Mouse (Mus musculus) heart, embryonic 10.5 days (tissue): ENCODE data around the gene Mpv17l2. TPM values are rescaled to one million over a fixed set of nuclear protein-coding genes. Genes with fewer than 3 reads are reported as not detected.

Experiments
- DNase-seq: peaks from one replicate; pipeline ENCODE4 v3.0.0-alpha.2; 2017; ENCODE audit warnings: low spot score
- H3K27ac ChIP-seq: fragments of 300-500 bp; sonication (generic); 2 replicates; pipeline ENCODE4 v1.5.1; 2016; ENCODE audit warnings: mild to moderate bottlenecking
- H3K27me3 ChIP-seq: fragments of 300-500 bp; sonication (generic); 2 replicates; pipeline ENCODE4 v1.6.1; 2016; ENCODE audit warnings: mild to moderate bottlenecking; ENCODE audit not compliant: poor library complexity, insufficient read depth, severe bottlenecking
- H3K36me3 ChIP-seq: fragments of 300-500 bp; sonication (generic); 2 replicates; pipeline ENCODE4 v1.6.1; 2016; ENCODE audit warnings: mild to moderate bottlenecking, moderate library complexity
- H3K4me1 ChIP-seq: fragments of 300-500 bp; sonication (generic); 2 replicates; pipeline ENCODE4 v1.6.1; 2016; ENCODE audit warnings: mild to moderate bottlenecking
- H3K4me3 ChIP-seq: fragments of 300-500 bp; sonication (generic); 2 replicates; pipeline ENCODE4 v1.5.1; 2016; ENCODE audit warnings: mild to moderate bottlenecking, moderate library complexity
- H3K9me3 ChIP-seq: fragments of 300-500 bp; sonication (generic); 2 replicates; pipeline ENCODE4 v1.6.1; 2016; ENCODE audit warnings: mild to moderate bottlenecking, moderate library complexity
- WGBS: fragments of 180-500 bp; shearing (Covaris S2); methylation state at CpG from one replicate; pipeline ENCODE4 v1.1.7; 2016; 5-methylcytosine and 5-hydroxymethylcytosine counted together
- polyA plus RNA-seq: library from polyadenylated mRNA; unstranded; fragments of >200 nt; fragmentation: Nextera tagmentation; extraction: Ambion mirVana; gene quantifications from 2 replicates; pipeline ENCODE4 v1.2.1, GENCODE M21; 2016

Mpv17l2 gene
- polyA plus RNA-seq, 1 experiment from 2014 or later, result 39.0 TPM

DNA sequence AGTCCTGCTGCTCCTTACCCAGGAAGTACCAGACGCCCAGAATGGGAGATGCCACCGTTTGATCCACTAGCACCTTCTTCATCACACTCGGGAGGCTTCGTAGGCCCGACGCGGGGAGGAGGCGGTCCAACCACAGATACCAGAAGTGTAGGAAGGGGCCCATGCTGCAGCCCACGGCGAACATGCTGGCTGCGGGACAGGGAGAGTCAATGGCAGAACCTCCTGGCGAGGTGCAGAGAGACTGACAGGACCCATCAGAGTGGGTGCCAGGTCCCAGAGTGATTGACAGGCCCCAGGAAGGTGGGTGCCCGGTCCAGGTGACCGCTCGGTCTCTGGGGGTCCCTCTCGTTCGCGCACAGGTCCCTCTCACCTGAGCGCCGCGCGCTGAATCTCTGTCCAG, 396 bp downstream of the Mpv17l2 start:
- H3K27me3 ChIP-seq, result 0 out of 2 replicates have a peak, but pooled peaks cover 5% of the 10 kb centered on the region
- DNase-seq, result no peak
- no peaks in the 10 kb centered on the region for H3K9me3 ChIP-seq
- H3K36me3 ChIP-seq, result peaks cover 33% of the 10 kb centered on the region
- under 1% methylated on average over 22 of the region's 22 CpGs for WGBS
- peak overlapping the region; percentile 90 for H3K27ac ChIP-seq
- H3K4me3 ChIP-seq, result peak overlapping the region; percentile 84
- peaks cover 55% of the 10 kb centered on the region for H3K4me1 ChIP-seq

DNA sequence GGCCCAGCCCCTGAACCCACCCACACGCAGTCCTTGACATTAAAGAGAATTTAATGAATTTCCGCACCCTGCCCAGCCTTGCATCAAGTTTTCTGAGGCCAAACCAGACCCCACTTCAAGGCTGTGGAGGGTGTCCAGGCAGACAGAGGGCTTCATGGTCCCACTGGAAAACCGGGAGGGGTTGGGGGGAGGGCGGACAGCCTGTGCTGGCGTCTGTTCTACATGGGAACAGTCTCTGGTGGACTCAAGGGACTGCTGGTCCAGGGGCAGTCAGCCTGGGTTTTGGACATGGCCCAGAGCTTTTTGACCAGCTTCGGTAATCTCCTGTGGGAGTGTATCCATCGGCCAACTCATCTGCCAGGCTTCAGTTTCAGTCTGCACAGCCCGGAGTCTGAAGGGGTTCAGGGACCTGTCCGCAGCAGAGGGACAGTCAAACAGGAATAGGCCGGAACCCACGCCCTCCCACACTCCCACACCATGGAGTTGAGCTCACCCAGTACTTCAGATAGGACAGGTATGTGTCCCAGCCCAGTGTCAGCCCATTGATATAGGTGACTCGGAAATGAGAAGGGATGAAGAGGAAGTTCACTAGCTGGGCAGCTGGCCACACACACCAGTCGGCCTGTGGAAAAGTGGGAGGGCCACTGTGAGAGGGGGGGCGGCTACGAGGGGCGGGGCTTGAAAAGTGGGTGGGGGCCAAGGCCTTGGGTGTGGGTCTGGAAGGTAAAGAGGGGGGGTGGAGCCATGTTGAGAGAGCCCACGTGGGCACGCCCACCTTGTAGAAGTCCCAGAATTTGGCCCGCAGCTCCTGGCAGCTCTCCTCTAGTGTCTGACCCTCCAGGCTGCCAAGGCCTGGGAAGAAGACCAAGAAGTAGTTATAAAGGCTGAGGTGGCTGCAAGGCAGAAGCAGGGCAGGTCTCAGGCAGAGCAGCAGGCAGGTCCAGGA, 1.9 kb downstream of the Mpv17l2 start:
- 65% methylated on average over 19 of the region's 19 CpGs for WGBS
- peaks cover 58% of the 10 kb centered on the region for H3K4me1 ChIP-seq
- H3K36me3 ChIP-seq, result peaks cover 33% of the 10 kb centered on the region
- no peaks in the 10 kb centered on the region for H3K9me3 ChIP-seq
- H3K27ac ChIP-seq, result no peak overlapping the region
- H3K4me3 ChIP-seq, result no peak overlapping the region
- no peak for DNase-seq
- H3K27me3 ChIP-seq, result 0 out of 2 replicates have a peak, but pooled peaks cover 5% of the 10 kb centered on the region

DNA sequence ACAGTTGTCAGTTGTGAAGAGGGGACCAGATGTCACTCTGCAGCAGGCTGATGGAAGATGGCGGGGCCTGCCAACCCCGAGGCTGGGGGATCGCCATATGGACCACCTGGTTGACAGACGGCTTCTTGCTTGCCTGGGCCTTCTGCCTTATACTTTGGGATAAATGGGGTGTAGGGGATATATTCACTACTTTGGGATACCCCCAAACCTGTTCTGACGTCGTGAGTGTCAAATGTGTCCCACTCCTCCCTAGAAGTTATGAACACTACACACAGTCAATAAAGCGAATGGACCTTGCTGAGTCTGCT, 2.5 kb downstream of the Mpv17l2 start:
- H3K36me3 ChIP-seq, result peaks cover 29% of the 10 kb centered on the region
- DNase-seq, result no peak
- no peak overlapping the region for H3K27ac ChIP-seq
- H3K9me3 ChIP-seq, result no peaks in the 10 kb centered on the region
- 0 out of 2 replicates have a peak, but pooled peaks cover 5% of the 10 kb centered on the region for H3K27me3 ChIP-seq
- peaks cover 60% of the 10 kb centered on the region for H3K4me1 ChIP-seq
- H3K4me3 ChIP-seq, result no peak overlapping the region
- 85% methylated on average over 7 of the region's 7 CpGs for WGBS

DNA sequence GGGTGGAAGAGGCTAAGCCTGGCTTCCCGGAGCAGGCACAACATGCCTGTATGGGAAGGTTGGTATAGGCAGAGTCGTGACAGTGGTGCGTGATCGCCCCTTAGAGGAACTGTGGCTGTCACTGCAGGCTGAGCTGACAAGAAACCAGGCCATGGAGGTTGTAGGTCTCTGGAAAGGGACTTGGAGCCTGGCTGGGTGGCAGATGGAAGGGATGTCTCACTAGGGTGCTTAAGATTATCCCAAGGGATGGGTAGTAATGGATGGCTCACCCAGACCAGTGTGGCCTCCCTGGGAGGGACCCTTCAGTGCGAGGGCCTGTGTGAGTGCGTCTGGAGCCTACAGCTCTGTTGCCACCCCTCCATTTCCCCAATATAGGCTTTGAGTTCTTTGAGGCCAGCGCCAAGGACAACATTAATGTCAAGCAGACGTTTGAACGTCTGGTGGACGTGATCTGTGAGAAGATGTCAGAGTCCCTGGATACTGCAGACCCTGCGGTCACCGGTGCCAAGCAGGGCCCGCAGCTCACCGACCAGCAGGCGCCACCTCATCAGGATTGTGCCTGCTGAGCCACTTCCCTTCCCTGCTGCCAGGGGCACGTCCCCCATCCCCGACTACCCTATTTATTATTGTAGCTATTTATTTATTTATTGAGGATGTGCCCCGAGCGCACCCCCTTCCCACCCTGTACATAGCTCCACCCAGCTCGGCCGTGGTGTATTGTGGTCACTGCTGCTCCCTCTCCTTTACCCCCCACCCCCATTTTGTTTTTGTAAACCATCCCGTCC, 3.0 kb downstream of the Mpv17l2 start:
- H3K36me3 ChIP-seq, result peaks cover 29% of the 10 kb centered on the region
- H3K27ac ChIP-seq, result no peak overlapping the region
- no peaks in the 10 kb centered on the region for H3K9me3 ChIP-seq
- H3K4me3 ChIP-seq, result no peak overlapping the region
- H3K27me3 ChIP-seq, result 0 out of 2 replicates have a peak, but pooled peaks cover 5% of the 10 kb centered on the region
- WGBS, result 74% methylated on average over 22 of the region's 22 CpGs
- H3K4me1 ChIP-seq, result peaks cover 65% of the 10 kb centered on the region
- no peak for DNase-seq

DNA sequence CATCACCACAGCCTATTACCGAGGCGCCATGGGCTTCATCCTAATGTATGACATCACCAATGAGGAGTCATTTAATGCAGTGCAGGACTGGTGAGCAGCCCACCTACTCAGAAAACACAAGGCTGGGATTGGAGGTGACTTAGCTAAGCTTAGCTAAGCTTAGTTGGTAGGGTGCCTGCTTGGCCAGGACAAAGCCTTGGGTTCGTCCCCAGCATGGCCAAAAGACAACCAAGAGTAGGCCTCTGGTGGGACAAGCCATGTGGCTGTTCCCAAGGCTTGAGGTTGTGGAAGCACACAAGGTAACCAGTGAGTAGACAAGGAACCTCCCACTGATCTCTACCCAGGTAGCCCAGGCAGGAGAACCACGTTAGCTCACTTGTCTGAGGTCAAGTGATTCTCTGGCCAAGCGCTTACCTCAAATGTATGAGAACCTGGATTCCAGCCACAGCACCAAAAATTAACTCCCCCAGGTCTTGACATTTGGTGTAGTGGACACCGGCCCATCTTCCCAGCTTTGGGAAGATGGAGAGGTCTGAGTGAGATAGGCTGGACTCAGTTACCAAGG, 4.2 kb downstream of the Mpv17l2 start:
- 84% methylated on average over 6 of the region's 6 CpGs for WGBS
- H3K4me1 ChIP-seq, result peaks cover 61% of the 10 kb centered on the region
- peaks cover 29% of the 10 kb centered on the region for H3K36me3 ChIP-seq
- no peak overlapping the region for H3K27ac ChIP-seq
- no peak overlapping the region for H3K4me3 ChIP-seq
- H3K27me3 ChIP-seq, result 0 out of 2 replicates have a peak, but pooled peaks cover 5% of the 10 kb centered on the region
- no peaks in the 10 kb centered on the region for H3K9me3 ChIP-seq
- DNase-seq, result no peak

DNA sequence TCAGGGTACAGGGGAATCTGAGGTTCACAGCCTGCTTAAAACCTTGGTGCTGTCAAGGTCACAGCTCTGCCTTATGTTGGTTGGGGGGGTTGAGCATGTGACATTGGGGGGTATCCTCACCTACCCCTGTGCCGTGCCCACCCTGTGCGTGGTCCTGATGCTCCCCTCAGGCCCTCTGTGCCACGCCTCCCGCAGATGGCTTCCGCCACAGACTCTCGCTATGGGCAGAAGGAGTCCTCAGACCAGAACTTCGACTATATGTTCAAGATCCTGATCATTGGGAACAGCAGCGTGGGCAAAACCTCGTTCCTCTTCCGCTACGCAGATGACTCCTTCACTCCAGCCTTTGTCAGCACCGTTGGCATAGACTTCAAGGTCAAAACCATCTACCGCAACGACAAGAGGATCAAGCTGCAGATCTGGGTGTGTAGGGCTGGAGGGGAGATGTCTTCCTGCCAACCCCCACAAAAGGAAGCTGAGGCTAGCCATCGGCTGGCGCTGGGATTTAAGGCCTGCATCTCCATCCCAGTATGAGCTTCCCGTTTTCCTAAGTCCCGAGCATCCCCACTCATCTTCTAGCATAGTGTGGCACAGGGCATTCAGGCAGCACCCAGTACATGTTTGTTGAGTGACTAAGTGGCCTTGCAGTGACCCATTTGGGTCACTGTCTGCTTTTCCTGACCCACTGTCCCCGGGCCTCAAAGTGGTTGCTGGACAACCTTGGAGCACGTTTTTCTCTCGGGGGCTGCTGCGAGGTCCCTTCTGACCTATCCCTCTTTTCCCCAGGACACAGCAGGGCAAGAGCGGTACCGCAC, 4.9 kb downstream of the Mpv17l2 start:
- Histone ChIP-seq H3K27ac (no peak overlapping the region), H3K4me1 (peaks cover 55% of the 10 kb centered on the region), H3K27me3 (0 out of 2 replicates have a peak, but pooled peaks cover 5% of the 10 kb centered on the region), H3K4me3 (peak overlapping the region; percentile 74), H3K9me3 (no peaks in the 10 kb centered on the region), H3K36me3 (peaks cover 29% of the 10 kb centered on the region)
- peak; percentile 68 for DNase-seq
- 80% methylated on average over 24 of the region's 24 CpGs for WGBS

DNA sequence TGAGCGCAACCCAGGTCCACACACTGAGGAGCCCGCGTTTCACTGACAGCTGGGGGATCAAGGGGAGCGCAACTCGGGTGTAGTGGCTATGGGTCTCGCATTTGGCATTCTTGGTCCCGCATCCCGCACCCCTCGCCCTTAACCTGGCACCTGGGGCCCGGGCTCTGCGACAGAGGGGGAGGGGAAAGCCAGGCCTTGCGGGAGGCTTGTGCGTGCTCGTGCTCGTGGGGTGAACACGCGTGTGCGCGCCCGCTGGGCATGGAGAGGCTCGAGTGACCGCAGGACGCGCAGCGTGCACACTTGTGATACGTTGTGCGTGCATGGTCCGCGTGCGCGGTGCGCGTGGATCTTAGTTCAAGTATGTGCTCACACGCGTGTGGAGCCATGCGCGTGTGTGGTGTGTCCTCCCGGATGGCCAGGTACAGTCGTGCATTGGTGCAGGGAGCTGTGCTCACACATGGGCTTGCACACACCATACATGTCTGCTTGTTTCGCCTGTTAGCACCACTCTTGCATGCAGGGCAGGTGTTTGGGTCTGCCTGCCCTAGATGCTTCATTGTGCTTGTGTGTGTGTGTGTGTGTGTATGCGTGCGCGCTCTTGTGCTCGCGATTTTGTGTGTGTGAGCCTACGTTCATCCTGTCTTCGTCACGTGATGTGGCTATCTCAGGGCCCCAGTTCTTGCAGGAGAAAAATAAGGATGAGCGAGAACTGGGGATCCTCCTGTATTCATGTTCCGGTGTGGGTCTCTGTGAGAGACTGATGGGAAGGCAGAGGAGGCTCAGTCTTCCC, 5.7 kb downstream of the Mpv17l2 start:
- Histone ChIP-seq H3K36me3 (peaks cover 29% of the 10 kb centered on the region), H3K4me1 (peaks cover 48% of the 10 kb centered on the region), H3K4me3 (peak overlapping the region; percentile 74), H3K9me3 (no peaks in the 10 kb centered on the region), H3K27ac (peak overlapping the region; percentile 84), H3K27me3 (peaks cover 11% of the 10 kb centered on the region; the same call in 1 of the 2 replicates)
- 14% methylated on average over 50 of the region's 50 CpGs for WGBS
- DNase-seq, result peak; percentile 82

DNA sequence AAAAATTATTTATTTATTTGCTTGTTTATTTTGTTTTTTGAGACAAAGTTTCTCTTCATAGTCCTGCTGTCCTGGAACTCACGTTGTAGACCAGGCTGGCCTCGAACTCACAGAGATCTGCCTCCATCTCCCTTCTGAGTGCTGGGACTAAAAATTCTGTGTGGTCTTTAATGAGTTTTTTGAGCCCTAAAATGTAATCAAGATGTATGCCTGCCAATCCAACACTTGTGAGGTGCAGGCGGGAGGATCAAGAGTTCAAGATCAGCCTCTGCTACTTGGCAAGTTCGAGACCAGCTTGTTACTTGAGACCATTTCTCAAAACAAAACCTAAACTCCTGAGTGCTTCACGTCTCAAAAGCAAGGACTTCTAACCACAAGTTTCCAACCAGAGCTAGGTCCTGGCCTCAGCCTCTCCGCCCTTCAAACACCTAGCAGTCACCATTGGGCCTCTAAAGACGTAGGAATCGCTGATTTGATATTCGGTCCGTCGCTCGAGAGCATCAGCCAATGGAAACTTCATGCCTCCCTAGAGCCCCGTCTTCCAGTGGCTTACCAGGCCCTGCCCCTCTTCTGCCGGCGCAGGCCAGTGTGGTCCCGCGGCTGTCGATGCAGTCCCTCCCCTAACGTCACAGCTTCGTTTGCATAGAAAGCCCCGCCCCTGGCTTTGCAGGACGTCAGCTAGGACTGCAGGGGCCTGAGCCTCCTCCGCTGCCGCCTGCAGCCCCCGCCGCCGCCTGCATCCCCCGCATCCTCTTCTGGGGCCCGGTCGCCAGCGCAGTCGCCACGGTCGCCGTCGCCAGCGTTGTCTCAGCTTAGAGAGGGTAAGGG, 6.5 kb downstream of the Mpv17l2 start, which contains the start of gene Rab3a:
Gene Rab3a, plus strand, starts transcription at position 637 of the 828 bp plus-strand sequence.
- Histone ChIP-seq H3K9me3 (no peaks in the 10 kb centered on the region), H3K4me1 (peaks cover 42% of the 10 kb centered on the region), H3K27me3 (peaks cover 19% of the 10 kb centered on the region), H3K4me3 (peak within 1 kb of the TSS; percentile 74), H3K27ac (peak within 1 kb of the TSS; percentile 84), H3K36me3 (peaks cover 29% of the 10 kb centered on the region)
- peak; percentile 99 for DNase-seq
- WGBS, result 8% methylated on average over 37 of the region's 37 CpGs

DNA sequence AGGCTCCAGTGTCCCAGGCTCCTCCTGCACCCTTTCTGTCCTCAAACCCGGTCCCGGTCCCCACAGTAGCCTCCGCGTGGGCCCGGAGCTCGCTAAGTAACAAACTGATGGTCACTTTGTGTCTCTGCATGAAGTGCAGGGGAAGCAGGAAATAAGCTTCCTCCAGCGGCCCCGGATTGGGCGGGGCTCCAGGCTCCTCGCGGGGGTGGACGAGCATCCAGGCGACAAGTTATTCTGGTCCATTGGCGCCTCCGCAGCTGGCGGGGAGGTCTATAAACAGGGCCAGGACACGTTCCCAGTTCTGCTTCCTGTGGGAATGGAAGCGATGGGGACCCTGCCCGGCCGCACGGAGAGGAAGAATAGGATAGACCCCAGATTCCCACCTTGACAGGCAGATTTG, 7.6 kb downstream of the Mpv17l2 start:
- Histone ChIP-seq H3K4me3 (peak overlapping the region; percentile 40), H3K4me1 (peaks cover 33% of the 10 kb centered on the region), H3K27me3 (peaks cover 30% of the 10 kb centered on the region), H3K36me3 (peaks cover 21% of the 10 kb centered on the region), H3K27ac (peak overlapping the region; percentile 82), H3K9me3 (no peaks in the 10 kb centered on the region)
- peak; percentile 84 for DNase-seq
- WGBS, result 16% methylated on average over 21 of the region's 21 CpGs

DNA sequence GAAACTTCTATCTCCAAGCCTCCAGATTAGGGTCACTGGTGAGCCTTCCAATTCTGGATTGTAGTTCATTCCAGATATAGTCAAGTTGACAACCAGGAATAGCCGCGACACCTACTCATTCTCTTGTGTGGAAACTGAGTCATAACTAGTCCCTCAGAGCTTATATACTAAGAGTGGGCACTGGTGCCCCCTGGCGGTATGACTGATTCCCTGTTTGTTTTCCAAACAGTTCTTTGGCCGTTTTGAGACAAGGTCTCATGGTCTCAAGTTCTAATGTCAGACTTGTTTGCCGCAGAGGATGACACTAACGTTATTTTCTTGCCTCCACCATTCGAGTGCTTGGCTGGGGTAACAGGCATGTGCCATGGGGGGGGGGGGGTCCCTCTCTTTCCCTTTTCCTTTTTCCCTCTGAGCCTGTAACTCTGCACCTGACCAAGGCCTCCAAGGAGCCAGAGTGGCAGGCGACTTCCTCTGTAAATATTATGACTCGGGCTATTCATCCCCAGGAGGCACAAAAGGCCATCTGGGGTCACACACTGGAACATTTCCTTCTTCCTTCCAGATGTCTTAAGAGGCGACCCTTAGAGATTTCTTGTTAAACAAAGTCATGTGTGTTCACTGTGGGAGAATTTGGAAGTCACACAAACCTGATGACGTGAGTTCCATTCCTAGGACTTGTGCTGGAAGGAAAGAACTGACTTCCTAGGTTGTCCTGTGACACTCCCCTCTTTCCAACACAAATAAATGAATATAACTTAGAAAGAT, 8.6 kb downstream of the Mpv17l2 start:
- peak; percentile 81 for DNase-seq
- WGBS, result 24% methylated on average over 11 of the region's 11 CpGs
- no peak overlapping the region; the same call in 1 of the 2 replicates for H3K27ac ChIP-seq

More for the DNA sequence above, 8.6 kb downstream of the Mpv17l2 start:
- Histone ChIP-seq H3K27me3 (peaks cover 39% of the 10 kb centered on the region), H3K9me3 (no peaks in the 10 kb centered on the region), H3K4me3 (0 out of 2 replicates have a peak overlapping the region, but pooled peaks have one; percentile 40), H3K4me1 (peaks cover 31% of the 10 kb centered on the region), H3K36me3 (peaks cover 12% of the 10 kb centered on the region; the same call in 1 of the 2 replicates)
